Mouse (Mus musculus) embryonic facial prominence, embryonic 12.5 days (tissue): ENCODE data around the gene Itgb8. TPM values are rescaled to one million over a fixed set of nuclear protein-coding genes. Genes with fewer than 3 reads are reported as not detected.

Experiments used
- ATAC-seq: fragments of 200-750 bp; cut with Nextera tagmentation; 2 replicates; pipeline ENCODE4 v1.8.0; 2017; ENCODE audit not compliant: insufficient number of reproducible peaks, insufficient read depth, low FRiP score, low TSS enrichment
- H3K27ac ChIP-seq: fragments of 300-500 bp; sonication (generic); 2 replicates; pipeline ENCODE4 v1.5.1; 2016; ENCODE audit warnings: mild to moderate bottlenecking
- H3K27me3 ChIP-seq: fragments of 300-500 bp; sonication (generic); 2 replicates; pipeline ENCODE4 v1.6.1; 2016; ENCODE audit warnings: mild to moderate bottlenecking, moderate library complexity
- H3K36me3 ChIP-seq: fragments of 300-500 bp; sonication (generic); 2 replicates; pipeline ENCODE4 v1.6.1; 2016; ENCODE audit warnings: mild to moderate bottlenecking
- H3K4me1 ChIP-seq: fragments of 300-500 bp; sonication (generic); 2 replicates; pipeline ENCODE4 v1.6.1; 2016
- H3K4me2 ChIP-seq: fragments of 300-500 bp; sonication (generic); replicated peaks from 2 replicates; pipeline ENCODE4 v1.6.1; 2016; ENCODE audit warnings: mild to moderate bottlenecking, moderate library complexity
- H3K4me3 ChIP-seq: fragments of 300-500 bp; sonication (generic); 2 replicates; pipeline ENCODE4 v1.5.1; 2016; ENCODE audit warnings: mild to moderate bottlenecking
- H3K9ac ChIP-seq: fragments of 300-500 bp; sonication (generic); 2 replicates; pipeline ENCODE4 v1.6.1; 2016; ENCODE audit warnings: mild to moderate bottlenecking, moderate library complexity
- H3K9me3 ChIP-seq: fragments of 300-500 bp; sonication (generic); 2 replicates; pipeline ENCODE4 v1.6.1; 2016; ENCODE audit warnings: mild to moderate bottlenecking, moderate library complexity
- WGBS: fragments of 180-500 bp; shearing (Covaris S2); methylation state at CpG from one replicate; pipeline ENCODE4 v1.1.7; 2016; 5-methylcytosine and 5-hydroxymethylcytosine counted together
- polyA plus RNA-seq: library from polyadenylated mRNA; unstranded; fragments of >200 nt; fragmentation: Nextera tagmentation; extraction: Ambion mirVana; gene quantifications from 2 replicates; pipeline ENCODE4 v1.2.1, GENCODE M21; 2016

The Itgb8 gene
- polyA plus RNA-seq = 6.4 and 6.6 TPM in 2 replicates

- Histone ChIP-seq H3K4me3 (peak within 1 kb of the TSS; percentile 57), H3K27me3 (no peaks in the 10 kb centered on the region), H3K4me1 (peaks cover 12% of the 10 kb centered on the region; the same call in 1 of the 2 replicates), H3K4me2 (peak within 1 kb of the TSS; percentile 80), H3K36me3 (no peaks in the 10 kb centered on the region), H3K27ac (peak within 1 kb of the TSS; percentile 96), H3K9me3 (no peaks in the 10 kb centered on the region), H3K9ac (peak within 1 kb of the TSS; percentile 69)
- WGBS = under 1% methylated on average over 29 of the region's 29 CpGs
- ATAC-seq = peak; percentile 93
These were observed at the start of gene Itgb8 for GRCm38 (mm10) chr12:119238696-119239415. Gene Itgb8 (minus strand): TSS chr12:119238802.

GRCm38 (mm10) chr12:119276282-119276681 is 37.7 kb upstream of the Itgb8 start:
- no peak overlapping the region for H3K4me3 ChIP-seq
- H3K4me2 ChIP-seq = no peak overlapping the region
- no peak for ATAC-seq
- no peak overlapping the region for H3K9ac ChIP-seq
- H3K27ac ChIP-seq = no peak overlapping the region
- no peaks in the 10 kb centered on the region for H3K4me1 ChIP-seq
- no peaks in the 10 kb centered on the region for H3K27me3 ChIP-seq
- no peaks in the 10 kb centered on the region for H3K9me3 ChIP-seq
- WGBS = 65% methylated on average over 1 of the region's 1 CpGs
- H3K36me3 ChIP-seq = no peaks in the 10 kb centered on the region

GRCm38 (mm10) chr12:119273605-119274004 is 35.0 kb upstream of the Itgb8 start:
- Histone ChIP-seq H3K4me3 (no peak overlapping the region), H3K36me3 (no peaks in the 10 kb centered on the region), H3K4me1 (no peaks in the 10 kb centered on the region), H3K9ac (no peak overlapping the region), H3K9me3 (no peaks in the 10 kb centered on the region), H3K27ac (no peak overlapping the region), H3K27me3 (no peaks in the 10 kb centered on the region), H3K4me2 (no peak overlapping the region)
- WGBS = 8% methylated on average over 1 of the region's 1 CpGs
- ATAC-seq = no peak

- H3K4me2 ChIP-seq = no peak overlapping the region
- H3K27me3 ChIP-seq = no peaks in the 10 kb centered on the region
- no peak overlapping the region for H3K9ac ChIP-seq
- no peaks in the 10 kb centered on the region for H3K36me3 ChIP-seq
- H3K9me3 ChIP-seq = no peaks in the 10 kb centered on the region
- no peak for ATAC-seq
- H3K4me3 ChIP-seq = no peak overlapping the region
- 76% methylated on average over 1 of the region's 1 CpGs for WGBS
- H3K27ac ChIP-seq = no peak overlapping the region
- H3K4me1 ChIP-seq = no peaks in the 10 kb centered on the region; the same call in 1 of the 2 replicates
These were observed 33.4 kb upstream of the Itgb8 start for GRCm38 (mm10) chr12:119271964-119272363.

- Histone ChIP-seq H3K4me2 (no peak overlapping the region), H3K9ac (no peak overlapping the region), H3K4me3 (no peak overlapping the region), H3K36me3 (no peaks in the 10 kb centered on the region), H3K9me3 (no peaks in the 10 kb centered on the region), H3K4me1 (no peaks in the 10 kb centered on the region; the same call in 1 of the 2 replicates), H3K27me3 (no peaks in the 10 kb centered on the region), H3K27ac (no peak overlapping the region)
- ATAC-seq = no peak
- 74% methylated on average over 2 of the region's 2 CpGs for WGBS
These were observed 31.4 kb upstream of the Itgb8 start for GRCm38 (mm10) chr12:119270036-119270435.

- ATAC-seq = no peak
- no peaks in the 10 kb centered on the region; the same call in 1 of the 2 replicates for H3K4me1 ChIP-seq
These were observed 30.1 kb upstream of the Itgb8 start for GRCm38 (mm10) chr12:119268723-119269122.

GRCm38 (mm10) chr12:119264506-119264905 is 25.9 kb upstream of the Itgb8 start:
- H3K9ac ChIP-seq = no peak overlapping the region
- H3K4me3 ChIP-seq = no peak overlapping the region
- 93% methylated on average over 3 of the region's 3 CpGs for WGBS
- H3K4me1 ChIP-seq = no peaks in the 10 kb centered on the region; the same call in 1 of the 2 replicates
- H3K4me2 ChIP-seq = no peak overlapping the region
- no peaks in the 10 kb centered on the region for H3K9me3 ChIP-seq
- no peak for ATAC-seq
- H3K27ac ChIP-seq = no peak overlapping the region
- no peaks in the 10 kb centered on the region for H3K27me3 ChIP-seq
- H3K36me3 ChIP-seq = no peaks in the 10 kb centered on the region

More at GRCm38 (mm10) chr12:119268723-119269122, 30.1 kb upstream of the Itgb8 start:
- no peaks in the 10 kb centered on the region for H3K9me3 ChIP-seq
- no peak overlapping the region for H3K27ac ChIP-seq
- 65% methylated on average over 1 of the region's 1 CpGs for WGBS
- H3K27me3 ChIP-seq = no peaks in the 10 kb centered on the region
- H3K4me3 ChIP-seq = no peak overlapping the region
- no peaks in the 10 kb centered on the region for H3K36me3 ChIP-seq
- H3K4me2 ChIP-seq = no peak overlapping the region
- no peak overlapping the region for H3K9ac ChIP-seq

GRCm38 (mm10) chr12:119248581-119248980 is 10.0 kb upstream of the Itgb8 start:
- Histone ChIP-seq H3K9ac (no peak overlapping the region), H3K4me3 (no peak overlapping the region), H3K27ac (no peak overlapping the region), H3K9me3 (no peaks in the 10 kb centered on the region), H3K4me1 (no peaks in the 10 kb centered on the region), H3K36me3 (no peaks in the 10 kb centered on the region), H3K4me2 (no peak overlapping the region), H3K27me3 (no peaks in the 10 kb centered on the region)
- WGBS = 11% methylated on average over 1 of the region's 1 CpGs
- ATAC-seq = no peak

GRCm38 (mm10) chr12:119241071-119241470 is 2.5 kb upstream of the Itgb8 start:
- Histone ChIP-seq H3K9me3 (no peaks in the 10 kb centered on the region), H3K9ac (no peak overlapping the region), H3K4me2 (no peak overlapping the region), H3K4me1 (peaks cover 7% of the 10 kb centered on the region; the same call in 1 of the 2 replicates), H3K36me3 (no peaks in the 10 kb centered on the region), H3K27ac (no peak overlapping the region), H3K4me3 (no peak overlapping the region), H3K27me3 (no peaks in the 10 kb centered on the region)
- 42% methylated on average over 1 of the region's 1 CpGs for WGBS
- ATAC-seq = no peak

GRCm38 (mm10) chr12:119237921-119238695 is 494 bp downstream of the Itgb8 start:
- WGBS = under 1% methylated on average over 35 of the region's 35 CpGs
- Histone ChIP-seq H3K9me3 (no peaks in the 10 kb centered on the region), H3K4me3 (peak overlapping the region; percentile 57), H3K36me3 (no peaks in the 10 kb centered on the region), H3K4me2 (peak overlapping the region; percentile 80), H3K27me3 (no peaks in the 10 kb centered on the region), H3K9ac (peak overlapping the region; percentile 69), H3K4me1 (peaks cover 12% of the 10 kb centered on the region; the same call in 1 of the 2 replicates), H3K27ac (peak overlapping the region; percentile 96)
- ATAC-seq = peak; percentile 83

GRCm38 (mm10) chr12:119237241-119237920 is 1.2 kb downstream of the Itgb8 start:
- H3K4me1 ChIP-seq = peaks cover 12% of the 10 kb centered on the region; the same call in 1 of the 2 replicates
- H3K4me2 ChIP-seq = peak overlapping the region; percentile 80
- WGBS = 2% methylated on average over 13 of the region's 13 CpGs
- no peaks in the 10 kb centered on the region for H3K27me3 ChIP-seq
- peak overlapping the region; percentile 57 for H3K4me3 ChIP-seq
- H3K27ac ChIP-seq = peak overlapping the region; percentile 96
- H3K9me3 ChIP-seq = no peaks in the 10 kb centered on the region
- peak; percentile 58 for ATAC-seq
- no peaks in the 10 kb centered on the region for H3K36me3 ChIP-seq
- peak overlapping the region; percentile 69 for H3K9ac ChIP-seq
